Mouse (Mus musculus): ENCODE data around the gene Samd14. TPM values are rescaled to one million over a fixed set of nuclear protein-coding genes. Genes with fewer than 3 reads are reported as not detected.
"Not testable (repeated sequence)": the region's sequence is repeated elsewhere in the genome, so short reads cannot be mapped to it uniquely, and the experiment has no call there.

The Samd14 gene
- polyA plus RNA-seq (2015; fragmentation: Nextera tagmentation; extraction: Ambion mirVana): 35.4 and 36.3 TPM in 2 replicates

DNA sequence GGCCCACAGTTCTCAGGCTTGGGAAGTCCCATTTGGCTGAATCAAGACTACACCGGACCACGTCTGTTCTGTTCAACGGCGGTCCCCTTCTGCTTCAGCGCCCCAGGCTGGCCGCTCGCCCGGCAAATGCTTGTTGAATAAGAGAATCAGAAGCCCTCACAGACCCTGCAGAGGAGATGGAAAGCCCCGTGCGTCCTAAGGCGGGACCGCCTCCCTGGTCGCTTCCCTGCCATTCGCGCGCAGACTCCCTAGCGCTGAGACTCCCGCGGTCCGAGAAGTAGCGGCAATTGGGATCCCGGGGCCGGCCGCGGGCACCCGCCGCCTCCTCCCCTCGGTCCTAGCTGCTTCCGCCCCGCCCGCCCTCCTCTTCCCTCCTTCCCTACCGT is at the start of gene Samd14:
Gene Samd14 (plus strand): TSS at position 251 of the 386 bp plus-strand sequence.
- Histone ChIP-seq H3K4me3 (replicated peaks) (peak within 1 kb of the TSS; percentile 89), H3K27ac (peak within 1 kb of the TSS; percentile 100), H3K4me2 (peak within 1 kb of the TSS; percentile 83), H3K4me1 (replicated peaks) (peaks cover 79% of the 10 kb centered on the region), H3K27me3 (peaks cover 3% of the 10 kb centered on the region; the same call in 1 of the 2 replicates), H3K36me3 (peaks cover 34% of the 10 kb centered on the region), H3K9ac (peak within 1 kb of the TSS; percentile 99), H3K9me3 (replicated peaks) (no peaks in the 10 kb centered on the region)
- ATAC-seq (ENCODE audit: low read depth) (peak; percentile 20), DNase-seq (peak; percentile 67)
- 0% methylated on average over 32 of the region's 32 CpGs for WGBS (ENCODE audit: insufficient replicate concordance)

DNA sequence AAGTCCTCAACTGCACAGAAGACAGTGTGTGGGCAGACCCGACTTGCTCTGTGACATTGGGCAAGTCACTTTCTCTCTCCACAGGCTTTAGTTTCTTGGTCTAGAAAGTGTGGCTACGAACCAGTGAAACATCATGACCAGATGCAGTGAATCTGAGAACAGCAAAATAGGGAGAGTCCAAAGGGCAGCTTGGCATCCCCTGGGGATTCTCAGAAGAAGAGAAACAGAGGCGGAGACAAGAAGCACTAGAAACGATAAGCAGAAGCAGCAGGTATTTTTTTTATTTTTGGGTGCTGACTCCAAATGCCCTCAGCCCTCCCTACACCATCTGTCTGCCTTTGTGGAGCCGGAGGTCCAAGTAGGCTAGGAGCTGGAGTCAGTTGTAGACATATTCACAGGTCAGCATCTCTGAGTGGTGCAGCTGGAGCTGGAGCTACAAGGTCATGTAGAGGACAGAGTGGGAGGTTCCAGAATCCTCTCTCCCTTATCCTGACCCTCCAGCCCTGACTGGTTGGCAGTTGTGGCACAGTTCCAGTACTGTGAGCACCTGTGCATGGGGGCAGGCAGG is 47.1 kb upstream of the Samd14 start:
- Histone ChIP-seq H3K27ac (no peak overlapping the region), H3K9me3 (replicated peaks) (no peaks in the 10 kb centered on the region), H3K27me3 (peaks cover 16% of the 10 kb centered on the region; the same call in 1 of the 2 replicates), H3K4me2 (no peak overlapping the region), H3K9ac (no peak overlapping the region), H3K4me1 (replicated peaks) (peaks cover 7% of the 10 kb centered on the region), H3K36me3 (no peaks in the 10 kb centered on the region), H3K4me3 (replicated peaks) (no peak overlapping the region)
- DNase-seq (no peak), ATAC-seq (ENCODE audit: low read depth) (no peak)
- 62% methylated on average over 5 of the region's 5 CpGs for WGBS (ENCODE audit: insufficient replicate concordance)

DNA sequence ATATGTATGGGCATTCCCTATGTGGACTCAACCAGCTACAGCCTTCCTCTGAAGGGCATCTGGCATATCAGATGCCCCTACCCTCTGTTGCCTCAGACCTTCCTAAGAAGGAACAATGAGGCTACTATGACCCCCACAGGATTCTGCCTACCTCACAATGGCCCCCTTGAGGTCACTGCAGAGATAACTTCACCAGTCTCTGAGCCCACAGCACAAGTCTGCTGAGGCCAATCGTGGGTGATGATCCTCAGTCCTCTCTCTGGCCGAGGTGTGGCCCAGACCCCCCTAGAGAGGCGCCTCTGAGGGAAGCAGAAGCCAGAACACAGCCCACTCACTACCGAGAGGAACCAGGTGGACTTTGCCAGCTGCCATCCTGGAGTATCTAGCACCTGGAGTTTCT is 42.3 kb upstream of the Samd14 start, which contains the start of gene Hils1:
Gene Hils1 (plus strand): TSS at position 175 of the 400 bp plus-strand sequence.
- no peaks in the 10 kb centered on the region for H3K4me1 ChIP-seq (replicated peaks)
- H3K4me3 ChIP-seq (replicated peaks): no peak within 1 kb of the TSS
- ATAC-seq (ENCODE audit: low read depth) (no peak), DNase-seq (no peak)
- H3K27ac ChIP-seq: no peak within 1 kb of the TSS
- peaks cover 42% of the 10 kb centered on the region for H3K27me3 ChIP-seq
- no peak within 1 kb of the TSS for H3K4me2 ChIP-seq
- 28% methylated on average over 4 of the region's 4 CpGs for WGBS (ENCODE audit: insufficient replicate concordance)
- H3K9me3 ChIP-seq (replicated peaks): no peaks in the 10 kb centered on the region
- H3K36me3 ChIP-seq: no peaks in the 10 kb centered on the region
- no peak within 1 kb of the TSS for H3K9ac ChIP-seq

DNA sequence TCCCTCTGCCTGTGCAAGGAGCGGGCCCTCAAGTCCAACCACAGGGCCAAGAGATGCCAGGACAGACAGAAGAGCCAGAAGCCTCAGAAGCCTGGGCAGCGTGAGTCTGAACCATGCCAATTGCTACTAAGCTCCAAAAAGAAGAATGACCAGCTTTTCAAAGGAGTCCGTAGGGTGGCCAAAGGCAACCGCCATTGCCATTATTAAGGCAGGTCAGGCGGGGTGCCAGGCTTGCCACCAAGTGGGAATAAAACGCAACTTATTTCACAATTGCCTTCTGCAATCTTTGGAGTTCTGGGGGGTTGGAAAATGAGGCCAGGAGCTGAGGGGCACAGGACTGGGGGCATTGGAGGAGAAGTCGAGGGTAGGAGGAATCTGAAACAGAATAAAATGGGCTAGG is 41.5 kb upstream of the Samd14 start:
- Histone ChIP-seq H3K36me3 (no peaks in the 10 kb centered on the region), H3K4me1 (replicated peaks) (no peaks in the 10 kb centered on the region), H3K27ac (no peak overlapping the region), H3K27me3 (peaks cover 35% of the 10 kb centered on the region), H3K4me3 (replicated peaks) (no peak overlapping the region), H3K9me3 (replicated peaks) (no peaks in the 10 kb centered on the region), H3K9ac (no peak overlapping the region), H3K4me2 (no peak overlapping the region)
- DNase-seq (no peak), ATAC-seq (ENCODE audit: low read depth) (no peak)
- WGBS (ENCODE audit: insufficient replicate concordance): 65% methylated on average over 7 of the region's 7 CpGs

DNA sequence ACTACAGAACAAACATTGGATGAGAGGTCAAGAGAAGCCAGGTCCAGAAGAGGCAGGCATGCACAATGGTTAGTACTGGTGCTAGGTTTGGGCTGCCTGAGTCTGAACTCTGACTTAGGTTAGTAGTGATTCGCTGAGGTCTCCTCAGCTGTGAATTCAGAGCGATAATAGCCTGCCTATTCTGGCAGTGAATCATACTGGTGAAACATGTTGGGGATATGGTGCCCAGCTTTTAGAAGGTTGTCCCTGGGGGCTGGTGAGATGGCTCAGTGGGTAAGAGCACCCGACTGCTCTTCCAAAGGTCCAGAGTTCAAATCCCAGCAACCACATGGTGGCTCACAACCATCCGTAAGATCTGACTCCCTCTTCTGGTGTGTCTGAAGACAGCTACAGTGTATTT is 40.0 kb upstream of the Samd14 start:
- not testable (repeated sequence) for H3K36me3 ChIP-seq; H3K9me3 ChIP-seq (replicated peaks); H3K4me2 ChIP-seq; H3K4me1 ChIP-seq (replicated peaks); ATAC-seq (ENCODE audit: low read depth); H3K4me3 ChIP-seq (replicated peaks); H3K9ac ChIP-seq; H3K27ac ChIP-seq; DNase-seq
- 86% methylated on average over 4 of the region's 4 CpGs for WGBS (ENCODE audit: insufficient replicate concordance)
- H3K27me3 ChIP-seq: peaks cover 35% of the 10 kb centered on the region

DNA sequence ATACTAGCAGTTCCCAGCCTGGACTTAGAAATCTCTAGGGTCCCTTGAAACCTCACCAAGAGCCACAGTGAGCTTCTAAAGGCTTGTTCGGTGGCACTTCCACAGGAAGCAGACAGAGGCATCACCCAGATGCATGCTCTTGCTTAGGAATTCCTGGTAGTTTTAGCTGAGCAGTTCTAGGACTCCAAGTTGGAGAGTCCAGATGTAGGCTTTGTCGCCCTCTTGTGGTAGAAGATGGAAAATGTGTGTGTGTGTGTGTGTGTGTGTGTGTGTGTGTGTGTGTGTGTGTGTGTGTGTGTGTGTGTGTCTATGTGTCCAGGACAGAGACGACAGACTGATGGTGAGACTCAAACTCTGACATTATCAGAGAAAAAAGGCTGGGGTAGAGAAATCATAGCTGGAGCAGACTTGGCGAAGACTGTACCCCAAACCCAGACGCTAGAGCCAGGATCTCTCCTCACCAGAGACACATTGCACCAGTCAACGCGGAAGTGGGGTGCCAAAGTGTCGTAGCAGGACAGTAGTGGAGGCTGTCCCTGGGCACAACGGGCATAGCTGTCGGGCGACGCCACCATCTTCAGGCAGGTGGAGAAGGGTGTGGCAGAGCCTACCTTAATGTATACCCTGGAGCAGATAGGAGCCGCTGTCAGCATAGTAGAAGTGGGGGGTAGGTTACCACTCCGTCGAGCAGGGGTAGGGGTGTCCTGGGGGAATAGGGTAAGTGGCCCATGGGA is 39.3 kb upstream of the Samd14 start:
- ATAC-seq (ENCODE audit: low read depth) (no peak), DNase-seq (no peak)
- WGBS (ENCODE audit: insufficient replicate concordance): 50% methylated on average over 15 of the region's 15 CpGs
- no peaks in the 10 kb centered on the region for H3K9me3 ChIP-seq (replicated peaks)
- peaks cover 35% of the 10 kb centered on the region for H3K27me3 ChIP-seq
- no peaks in the 10 kb centered on the region for H3K36me3 ChIP-seq
- no peak overlapping the region for H3K27ac ChIP-seq
- H3K4me2 ChIP-seq: no peak overlapping the region
- H3K4me3 ChIP-seq (replicated peaks): no peak overlapping the region
- H3K4me1 ChIP-seq (replicated peaks): no peaks in the 10 kb centered on the region
- H3K9ac ChIP-seq: no peak overlapping the region

DNA sequence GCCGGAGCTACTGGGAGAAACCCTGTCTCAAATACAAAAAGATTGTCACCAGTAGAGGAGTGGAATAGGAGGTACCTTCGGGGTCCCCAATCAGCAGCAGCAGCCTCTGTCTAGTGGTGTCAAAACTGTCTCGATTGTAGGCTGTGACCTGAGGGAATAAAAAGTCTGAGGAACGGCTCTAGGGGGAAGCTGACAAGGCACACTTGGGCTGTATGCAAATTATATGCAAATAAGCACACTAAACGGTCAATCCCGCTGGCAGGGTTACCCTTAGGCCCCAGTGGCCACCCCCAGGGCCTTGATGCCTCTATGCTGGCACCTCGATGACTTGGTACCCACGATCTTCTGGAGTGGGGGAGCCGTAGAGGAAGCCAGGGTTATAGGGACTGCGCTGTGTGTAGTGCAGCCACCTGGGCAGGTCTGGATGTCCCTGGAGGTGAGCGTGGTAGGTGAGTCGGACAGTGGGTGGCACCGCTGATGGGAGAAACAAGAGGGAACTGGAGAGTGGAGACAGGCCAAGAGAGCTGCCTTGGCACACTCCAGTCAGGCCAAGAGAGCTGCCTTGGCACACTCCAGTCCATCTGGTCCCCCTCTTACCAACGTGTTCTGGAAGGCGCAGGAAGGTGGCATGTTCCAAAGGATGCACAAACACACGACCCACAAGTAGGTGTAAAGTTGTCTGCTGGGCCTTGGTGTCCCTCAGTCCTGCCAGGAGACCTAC is 37.6 kb upstream of the Samd14 start:
- Histone ChIP-seq H3K27ac (no peak overlapping the region), H3K9me3 (replicated peaks) (no peaks in the 10 kb centered on the region), H3K4me1 (replicated peaks) (no peaks in the 10 kb centered on the region), H3K9ac (no peak overlapping the region), H3K4me2 (no peak overlapping the region), H3K27me3 (peaks cover 35% of the 10 kb centered on the region), H3K36me3 (no peaks in the 10 kb centered on the region), H3K4me3 (replicated peaks) (no peak overlapping the region)
- no peak for DNase-seq
- WGBS (ENCODE audit: insufficient replicate concordance): 54% methylated on average over 16 of the region's 16 CpGs
- ATAC-seq (ENCODE audit: low read depth): no peak

DNA sequence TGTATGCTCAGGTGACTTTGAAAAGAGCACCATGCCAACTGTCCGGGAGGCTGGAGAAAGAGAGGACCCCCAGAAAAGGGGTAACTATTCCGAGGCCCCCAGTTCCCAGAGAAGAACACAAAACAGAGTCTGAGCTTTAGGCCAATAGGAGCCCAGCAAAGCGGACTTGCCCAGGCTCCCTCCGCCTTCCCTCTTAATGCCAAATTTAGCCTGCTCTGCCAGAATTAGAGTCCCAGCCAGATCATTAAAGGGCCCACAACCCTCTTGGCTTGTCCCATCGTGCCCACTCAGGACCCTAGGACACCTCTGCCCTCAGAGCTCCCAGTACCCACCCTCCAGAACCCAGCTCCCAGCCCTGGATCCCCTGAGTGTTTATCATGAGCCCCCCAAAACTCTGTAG is 36.8 kb upstream of the Samd14 start:
- ATAC-seq (ENCODE audit: low read depth) (no peak), DNase-seq (no peak)
- H3K9ac ChIP-seq: no peak overlapping the region
- no peaks in the 10 kb centered on the region for H3K36me3 ChIP-seq
- peaks cover 28% of the 10 kb centered on the region for H3K27me3 ChIP-seq
- H3K4me3 ChIP-seq (replicated peaks): no peak overlapping the region
- H3K4me1 ChIP-seq (replicated peaks): 0 out of 2 replicates have a peak, but pooled peaks cover under 1% of the 10 kb centered on the region
- H3K9me3 ChIP-seq (replicated peaks): no peaks in the 10 kb centered on the region
- H3K4me2 ChIP-seq: no peak overlapping the region
- 52% methylated on average over 5 of the region's 5 CpGs for WGBS (ENCODE audit: insufficient replicate concordance)
- no peak overlapping the region for H3K27ac ChIP-seq

DNA sequence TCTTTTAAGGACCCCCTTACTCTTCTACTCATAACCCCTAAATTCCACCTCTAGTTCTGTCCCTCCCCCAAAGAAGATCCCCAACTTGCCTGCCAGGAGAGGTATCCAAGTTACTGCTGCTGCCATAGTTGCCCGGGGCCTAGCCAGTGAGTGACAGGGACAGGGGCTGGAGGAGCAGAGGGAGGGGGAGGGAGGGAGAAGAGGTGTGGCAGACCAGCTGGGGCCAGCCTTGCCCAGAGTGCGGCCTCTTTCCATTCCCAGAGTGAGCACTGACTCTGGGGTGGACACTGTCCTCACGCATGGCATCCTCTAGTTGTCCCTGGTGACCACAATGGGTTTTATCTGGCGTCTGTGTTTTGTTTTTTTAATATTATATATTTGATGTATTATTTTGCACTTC is 36.4 kb upstream of the Samd14 start:
- Histone ChIP-seq H3K9ac (no peak overlapping the region), H3K27me3 (peaks cover 23% of the 10 kb centered on the region), H3K4me2 (no peak overlapping the region), H3K4me1 (replicated peaks) (0 out of 2 replicates have a peak, but pooled peaks cover 4% of the 10 kb centered on the region), H3K9me3 (replicated peaks) (no peaks in the 10 kb centered on the region), H3K36me3 (no peaks in the 10 kb centered on the region), H3K4me3 (replicated peaks) (no peak overlapping the region), H3K27ac (no peak overlapping the region)
- DNase-seq (no peak), ATAC-seq (ENCODE audit: low read depth) (no peak)
- 58% methylated on average over 4 of the region's 4 CpGs for WGBS (ENCODE audit: insufficient replicate concordance)

DNA sequence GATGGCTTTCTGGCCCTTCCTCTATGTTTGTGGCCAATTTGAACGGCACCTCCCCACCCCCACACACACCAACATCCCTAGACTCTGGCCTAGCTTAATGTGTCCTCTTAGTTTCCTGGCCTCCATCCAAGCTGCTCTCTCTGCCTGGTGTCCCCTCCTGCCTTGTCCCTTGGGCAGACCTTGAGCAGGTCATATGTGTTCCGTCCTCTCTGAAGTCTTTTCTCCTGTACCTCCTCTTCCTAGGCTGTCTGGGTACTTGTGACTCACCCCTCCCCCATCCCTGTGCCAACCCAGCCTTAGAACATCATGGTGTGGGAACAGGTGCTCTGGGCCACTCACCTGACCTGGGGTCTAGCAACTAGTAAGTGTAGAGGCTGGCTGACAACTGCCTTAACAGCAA is 34.7 kb upstream of the Samd14 start:
- Histone ChIP-seq H3K9me3 (replicated peaks) (no peaks in the 10 kb centered on the region), H3K36me3 (no peaks in the 10 kb centered on the region), H3K4me2 (no peak overlapping the region), H3K27ac (no peak overlapping the region), H3K4me1 (replicated peaks) (peaks cover 18% of the 10 kb centered on the region), H3K27me3 (peaks cover 12% of the 10 kb centered on the region), H3K4me3 (replicated peaks) (no peak overlapping the region), H3K9ac (no peak overlapping the region)
- DNase-seq: no peak
- WGBS (ENCODE audit: insufficient replicate concordance): 66% methylated on average over 2 of the region's 2 CpGs
- no peak for ATAC-seq (ENCODE audit: low read depth)

DNA sequence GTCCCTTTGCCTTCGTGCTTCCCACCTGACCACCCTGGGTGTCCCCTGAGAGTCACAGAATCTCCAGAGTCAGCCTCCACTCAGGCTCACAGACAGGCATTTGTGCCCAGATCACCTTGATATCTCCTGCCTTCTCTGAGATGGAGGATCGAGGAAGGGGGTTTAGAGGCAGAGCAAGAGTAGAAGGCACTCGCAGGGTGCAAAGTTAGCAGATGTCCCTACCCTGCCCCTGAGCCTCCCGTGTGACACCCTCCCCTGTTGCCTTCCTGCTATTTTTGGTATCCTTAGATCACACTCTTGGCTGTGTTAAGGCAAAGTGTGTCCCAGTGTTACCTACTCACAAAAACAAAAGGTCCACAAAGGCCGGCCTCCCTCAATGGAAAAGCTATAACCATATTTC is 33.5 kb upstream of the Samd14 start, which contains the start of gene Sgca:
Gene Sgca (minus strand): TSS at position 129 of the 400 bp plus-strand sequence.
- DNase-seq: no peak
- Histone ChIP-seq H3K4me2 (no peak within 1 kb of the TSS), H3K4me1 (replicated peaks) (peaks cover 24% of the 10 kb centered on the region), H3K4me3 (replicated peaks) (no peak within 1 kb of the TSS), H3K9me3 (replicated peaks) (no peaks in the 10 kb centered on the region), H3K27ac (no peak within 1 kb of the TSS), H3K9ac (no peak within 1 kb of the TSS), H3K27me3 (peaks cover 5% of the 10 kb centered on the region), H3K36me3 (no peaks in the 10 kb centered on the region)
- 55% methylated on average over 5 of the region's 5 CpGs for WGBS (ENCODE audit: insufficient replicate concordance)
- no peak for ATAC-seq (ENCODE audit: low read depth)

All from liver, embryonic 13.5 days (tissue).